Mouse (Mus musculus): ENCODE results near the gene Ddx6. TPM values are rescaled to one million over a fixed set of nuclear protein-coding genes. Genes with fewer than 3 reads are reported as not detected.

The Ddx6 gene
- polyA plus RNA-seq (2014; fragmentation: Illumina TruSeq; extraction: RNeasy Lipid Tissue Mini Kit (QIAGEN cat#74804); ENCODE audit: low replicate concordance) = 130 TPM

DNA sequence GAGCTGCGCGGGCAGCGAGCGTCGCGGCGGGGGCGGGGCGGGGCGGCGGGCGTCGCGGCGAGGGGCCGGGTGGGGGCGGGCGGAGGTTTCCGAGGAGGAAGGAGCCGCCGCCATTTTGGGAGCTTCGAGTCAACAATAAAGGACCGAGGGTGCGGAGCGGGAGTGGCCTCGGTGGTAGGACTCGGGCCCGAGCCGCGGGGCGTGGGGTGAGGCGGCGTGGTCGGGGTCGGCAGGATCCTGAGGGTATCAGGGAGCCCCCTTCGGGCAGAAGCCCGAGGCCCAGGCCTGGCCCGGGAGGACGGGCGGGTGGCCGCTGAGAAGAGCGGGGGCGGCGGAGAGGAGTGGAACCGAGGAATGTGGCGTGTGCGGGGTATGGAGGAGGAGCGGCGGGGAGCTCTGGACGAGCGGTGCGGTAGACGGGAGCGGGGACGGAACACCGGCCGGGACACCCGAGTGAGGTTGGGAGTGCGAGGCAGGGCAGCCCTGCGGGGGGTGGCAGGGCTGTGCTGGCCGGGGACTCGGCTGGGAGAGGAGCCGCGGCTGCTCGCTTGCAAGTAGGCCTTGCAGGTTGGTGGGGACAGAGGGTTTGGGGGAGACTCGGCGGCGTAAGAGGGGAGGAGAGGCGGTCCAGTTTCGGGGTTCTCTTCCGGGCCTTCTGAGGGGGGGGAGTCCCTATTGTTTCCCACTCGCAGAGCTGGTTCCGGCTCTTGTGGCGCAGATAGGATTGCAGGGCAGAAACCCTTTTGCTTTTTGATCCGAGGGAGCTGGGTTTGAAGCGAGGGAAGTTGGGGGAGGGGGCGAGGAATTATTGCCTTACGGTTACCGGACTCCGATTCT lies at the start of gene Ddx6:
Gene Ddx6 (plus strand): TSS at position 114 of the 837 bp plus-strand sequence.

GRCm38 (mm10) chr9:44561597-44561996 lies 43.1 kb upstream of the Ddx6 start, which contains the start of gene Cxcr5:
Cxcr5 (minus strand) TSS chr9:44561877.

GRCm38 (mm10) chr9:44673005-44673404 lies 68.3 kb downstream of the Ddx6 start, which contains the start of gene Treh:
Treh (plus strand) TSS chr9:44673233.

Other genes with a start within 250 kb of the Ddx6 start
- 4.8 TPM for gene Vps11, start 243.2 kb upstream of the Ddx6 start, polyA plus RNA-seq (2014; fragmentation: Illumina TruSeq; extraction: RNeasy Lipid Tissue Mini Kit (QIAGEN cat#74804); ENCODE audit: low replicate concordance)
- gene Hyou1, start 225.4 kb upstream of the Ddx6 start, polyA plus RNA-seq (2014; fragmentation: Illumina TruSeq; extraction: RNeasy Lipid Tissue Mini Kit (QIAGEN cat#74804); ENCODE audit: low replicate concordance) = 7.2 TPM
- gene Slc37a4, start 208.0 kb upstream of the Ddx6 start, polyA plus RNA-seq (2014; fragmentation: Illumina TruSeq; extraction: RNeasy Lipid Tissue Mini Kit (QIAGEN cat#74804); ENCODE audit: low replicate concordance) = 21.7 TPM
- gene Rps25, start 197.8 kb upstream of the Ddx6 start, polyA plus RNA-seq (2014; fragmentation: Illumina TruSeq; extraction: RNeasy Lipid Tissue Mini Kit (QIAGEN cat#74804); ENCODE audit: low replicate concordance) = 316 TPM
- 40.2 TPM for gene Trappc4, start 197.3 kb upstream of the Ddx6 start, polyA plus RNA-seq (2014; fragmentation: Illumina TruSeq; extraction: RNeasy Lipid Tissue Mini Kit (QIAGEN cat#74804); ENCODE audit: low replicate concordance)
- gene Ccdc84, start 186.3 kb upstream of the Ddx6 start, polyA plus RNA-seq (2014; fragmentation: Illumina TruSeq; extraction: RNeasy Lipid Tissue Mini Kit (QIAGEN cat#74804); ENCODE audit: low replicate concordance) = 16.5 TPM
- gene Foxr1, start 163.8 kb upstream of the Ddx6 start, polyA plus RNA-seq (2014; fragmentation: Illumina TruSeq; extraction: RNeasy Lipid Tissue Mini Kit (QIAGEN cat#74804); ENCODE audit: low replicate concordance) = not detected
- gene Upk2, start 149.9 kb upstream of the Ddx6 start, polyA plus RNA-seq (2014; fragmentation: Illumina TruSeq; extraction: RNeasy Lipid Tissue Mini Kit (QIAGEN cat#74804); ENCODE audit: low replicate concordance) = not detected
- 0.89 TPM for gene Bcl9l, start 122.1 kb upstream of the Ddx6 start, polyA plus RNA-seq (2014; fragmentation: Illumina TruSeq; extraction: RNeasy Lipid Tissue Mini Kit (QIAGEN cat#74804); ENCODE audit: low replicate concordance)
- 0.37 TPM for gene Cxcr5, start 43.0 kb upstream of the Ddx6 start, polyA plus RNA-seq (2014; fragmentation: Illumina TruSeq; extraction: RNeasy Lipid Tissue Mini Kit (QIAGEN cat#74804); ENCODE audit: low replicate concordance)
- gene Treh, start 68.3 kb downstream of the Ddx6 start, polyA plus RNA-seq (2014; fragmentation: Illumina TruSeq; extraction: RNeasy Lipid Tissue Mini Kit (QIAGEN cat#74804); ENCODE audit: low replicate concordance) = 43.8 TPM
- 0.15 TPM for gene Phldb1, start 130.3 kb downstream of the Ddx6 start, polyA plus RNA-seq (2014; fragmentation: Illumina TruSeq; extraction: RNeasy Lipid Tissue Mini Kit (QIAGEN cat#74804); ENCODE audit: low replicate concordance)
- 481 TPM for gene Arcn1, start 163.0 kb downstream of the Ddx6 start, polyA plus RNA-seq (2014; fragmentation: Illumina TruSeq; extraction: RNeasy Lipid Tissue Mini Kit (QIAGEN cat#74804); ENCODE audit: low replicate concordance)
- gene Ift46, start 163.0 kb downstream of the Ddx6 start, polyA plus RNA-seq (2014; fragmentation: Illumina TruSeq; extraction: RNeasy Lipid Tissue Mini Kit (QIAGEN cat#74804); ENCODE audit: low replicate concordance) = 17.8 TPM
- gene Tmem25, start 194.4 kb downstream of the Ddx6 start, polyA plus RNA-seq (2014; fragmentation: Illumina TruSeq; extraction: RNeasy Lipid Tissue Mini Kit (QIAGEN cat#74804); ENCODE audit: low replicate concordance) = 0.52 TPM
- gene Ttc36, start 198.2 kb downstream of the Ddx6 start, polyA plus RNA-seq (2014; fragmentation: Illumina TruSeq; extraction: RNeasy Lipid Tissue Mini Kit (QIAGEN cat#74804); ENCODE audit: low replicate concordance) = not detected